Mouse (Mus musculus): ENCODE results near the gene Ablim1.
A peak's percentile ranks its signal among the peaks of the same experiment; 100 is the strongest.

Ablim1 gene

DNA sequence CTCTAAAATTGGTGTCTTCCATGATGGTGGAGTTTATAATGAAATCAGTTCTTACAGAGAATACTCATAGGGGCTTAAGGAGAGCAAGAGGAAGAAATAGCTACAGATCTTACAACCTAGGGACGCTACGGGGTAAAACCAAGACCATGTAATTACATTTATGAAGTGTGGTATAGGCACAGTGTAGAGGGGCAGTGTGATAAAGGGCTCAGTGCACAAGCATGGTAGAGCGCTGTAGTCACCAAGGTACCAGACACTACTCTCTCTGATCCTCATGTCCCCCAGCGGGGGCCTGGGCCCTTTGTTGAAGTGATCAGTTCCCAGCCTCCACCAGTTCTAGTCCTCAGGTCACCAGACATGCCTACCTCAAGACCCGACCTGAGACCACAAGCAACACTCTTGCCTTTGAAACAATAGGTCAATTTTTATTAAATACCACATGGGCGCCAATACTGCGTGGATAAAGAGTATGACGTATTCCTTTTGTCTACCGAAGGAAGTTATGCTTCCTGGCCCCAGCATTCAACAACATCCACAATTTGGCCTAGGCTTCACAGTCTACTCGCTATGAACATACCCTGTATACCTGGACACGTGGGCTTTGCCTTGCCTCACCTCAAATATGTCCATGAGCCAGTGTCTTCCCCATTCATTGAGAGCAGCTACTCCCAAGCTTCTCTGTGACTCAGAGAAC, 213.8 kb downstream of the Ablim1 start:
- DNase-seq (ENCODE audit: low spot score), result no peak

DNA sequence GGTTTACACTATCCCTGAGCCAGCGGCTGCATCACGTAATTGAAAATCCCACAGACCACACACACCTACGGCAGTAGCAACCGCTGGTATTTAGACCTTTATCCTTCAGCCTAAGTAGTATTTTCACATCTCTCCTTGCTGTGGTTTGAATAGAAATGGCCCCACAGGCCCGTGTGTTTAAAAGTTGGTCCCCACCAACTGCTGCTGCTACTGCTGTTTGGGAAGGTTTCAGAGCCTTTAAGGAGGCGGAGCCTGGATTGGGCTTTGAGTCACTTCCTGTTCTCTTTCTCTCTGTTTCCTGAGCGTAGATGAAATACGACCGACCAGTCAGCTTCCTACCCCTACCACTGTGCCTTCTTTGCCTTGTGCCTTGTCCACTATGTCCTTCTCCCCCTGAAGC, 214.7 kb downstream of the Ablim1 start:
- no peak for DNase-seq (ENCODE audit: low spot score)

DNA sequence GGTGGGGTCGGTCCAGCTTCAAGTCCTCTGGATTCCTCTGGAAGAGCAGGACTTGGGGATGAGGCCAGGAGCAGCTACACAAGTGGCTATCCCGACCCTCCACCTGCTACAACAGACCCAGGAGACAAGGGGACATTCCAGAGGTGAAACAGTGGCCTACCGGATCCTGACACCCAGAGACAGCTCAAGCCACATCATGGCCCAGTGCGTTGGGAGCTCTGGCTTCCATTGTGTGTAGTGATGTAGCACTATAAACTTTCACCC, 215.7 kb downstream of the Ablim1 start:
- DNase-seq (ENCODE audit: low spot score), result no peak

DNA sequence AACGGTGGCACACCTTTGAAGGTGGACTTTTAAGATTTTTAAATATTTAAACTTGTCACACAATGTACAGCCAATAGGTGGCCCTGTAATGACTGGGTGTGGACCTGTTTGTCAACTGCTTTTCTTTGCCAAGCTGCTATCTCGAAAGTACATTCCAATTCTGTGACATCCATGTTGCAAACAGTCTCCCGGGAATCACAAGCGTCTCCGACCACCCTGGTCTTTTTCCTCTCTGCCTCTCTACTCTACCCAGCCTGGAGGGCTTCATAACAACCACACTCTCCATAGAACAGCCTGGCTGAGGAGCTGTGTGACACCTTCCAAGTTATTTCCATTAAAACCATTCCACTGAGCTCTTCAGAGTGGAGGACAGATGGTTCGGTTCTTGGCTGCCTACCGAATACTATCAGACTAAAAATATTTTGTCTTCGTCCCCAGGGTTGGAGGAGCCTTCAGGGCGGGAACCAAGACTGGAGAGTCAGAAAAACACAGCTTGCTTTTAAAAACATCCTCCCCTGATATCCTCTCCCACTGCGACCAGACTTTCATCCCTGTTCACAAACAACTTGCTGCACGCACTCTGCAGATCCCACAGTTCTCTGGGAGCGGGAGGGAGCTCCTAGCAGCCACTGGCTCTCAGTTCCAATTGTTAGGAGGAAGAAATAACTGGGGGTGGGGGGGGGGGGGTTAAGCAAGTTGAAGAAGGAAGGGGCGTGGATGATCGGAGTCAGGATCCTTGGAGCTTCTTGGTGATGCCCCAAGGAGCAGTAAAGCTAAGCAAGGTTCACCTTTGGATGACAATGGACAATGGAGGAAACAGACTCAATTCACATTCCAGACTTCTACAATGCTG, 216.3 kb downstream of the Ablim1 start:
- DNase-seq (ENCODE audit: low spot score), result no peak

DNA sequence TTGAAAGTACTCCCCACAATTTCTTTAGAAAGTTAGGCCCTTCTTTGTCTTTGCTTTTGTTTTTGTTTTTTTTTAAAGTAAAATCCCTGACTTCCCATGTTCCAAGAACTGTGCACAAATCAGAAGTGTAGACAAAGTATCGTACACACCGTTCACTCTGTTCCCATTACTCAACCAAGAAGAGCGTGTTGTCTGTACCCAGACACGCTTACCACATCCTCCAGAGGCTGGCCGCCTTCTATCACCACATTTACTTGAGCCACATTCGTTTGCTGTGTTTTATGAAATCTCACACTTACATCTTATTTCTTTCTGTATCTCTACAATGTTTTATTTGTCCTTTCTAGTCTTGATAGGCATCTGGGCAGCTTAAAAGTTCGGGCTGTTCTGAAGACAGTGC, 219.4 kb downstream of the Ablim1 start:
- no peak for DNase-seq (ENCODE audit: low spot score)

DNA sequence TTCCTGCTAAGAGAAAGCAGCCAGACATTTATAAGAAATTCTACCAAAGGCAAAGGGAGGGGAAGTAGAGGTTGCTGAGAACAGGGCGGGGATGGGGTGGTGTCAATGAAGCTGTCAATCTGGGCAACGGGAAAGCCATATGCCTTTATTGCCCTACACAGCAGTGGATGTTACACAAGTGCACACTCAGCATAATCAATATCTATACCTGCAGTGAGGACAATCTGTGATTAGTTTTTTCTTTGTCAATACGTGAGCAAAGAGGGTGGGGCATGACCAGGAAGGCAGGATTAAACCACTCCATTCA, 221.1 kb downstream of the Ablim1 start:
- no peak for DNase-seq (ENCODE audit: low spot score)

DNA sequence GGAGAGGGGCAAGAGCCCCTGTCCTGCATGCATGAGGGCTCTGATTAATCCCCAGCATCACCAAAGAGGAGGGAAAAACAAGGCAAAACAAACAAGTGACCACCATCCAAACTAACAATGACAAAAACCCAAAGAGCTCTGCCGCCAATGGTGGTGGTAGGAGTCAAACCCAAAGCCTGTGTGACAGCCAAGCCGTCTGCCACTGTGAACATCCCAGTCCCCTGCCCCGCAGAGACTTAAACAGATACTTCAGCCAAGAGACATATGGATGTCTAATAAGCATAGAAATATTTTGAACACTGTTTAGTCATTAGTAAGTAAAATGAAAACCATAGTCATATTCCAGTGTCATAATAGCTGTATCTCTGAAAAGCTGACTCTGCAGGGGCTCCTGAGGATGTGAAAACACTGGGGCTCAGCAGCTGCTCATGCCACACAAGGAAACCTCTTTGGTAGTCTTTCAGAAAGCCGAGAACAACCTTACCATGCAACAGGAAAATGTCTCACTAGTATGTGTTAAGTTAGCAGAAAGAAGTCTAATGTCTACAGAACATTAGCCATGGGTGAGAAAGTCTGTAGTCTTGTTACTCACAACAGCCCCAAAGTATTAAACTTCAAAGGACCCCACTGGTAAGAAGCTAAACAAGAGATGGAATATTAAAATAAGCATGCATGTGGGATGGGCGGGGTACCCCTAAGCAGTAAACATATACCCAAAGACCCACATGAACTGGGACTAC, 221.6 kb downstream of the Ablim1 start:
- DNase-seq (ENCODE audit: low spot score), result no peak

DNA sequence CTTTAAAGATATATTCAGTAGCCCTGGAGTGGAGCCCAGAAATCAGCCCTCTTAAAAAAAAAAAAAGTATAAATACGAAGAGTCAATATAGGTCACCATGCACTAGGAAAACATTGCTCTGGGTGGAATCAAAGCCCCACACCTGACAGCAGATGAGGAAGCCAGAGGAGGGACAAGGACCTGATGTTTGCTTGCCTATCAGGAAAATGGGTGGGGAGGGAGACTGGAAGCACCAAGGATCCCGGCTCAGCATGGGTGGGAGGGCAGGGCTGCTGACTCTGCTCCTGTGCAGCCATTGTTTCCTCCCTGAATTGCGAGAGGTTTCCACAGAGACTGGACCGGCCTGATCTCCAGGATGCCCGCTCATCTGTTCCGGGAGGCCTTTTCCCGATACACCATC, 223.4 kb downstream of the Ablim1 start:
- DNase-seq (ENCODE audit: low spot score), result no peak

DNA sequence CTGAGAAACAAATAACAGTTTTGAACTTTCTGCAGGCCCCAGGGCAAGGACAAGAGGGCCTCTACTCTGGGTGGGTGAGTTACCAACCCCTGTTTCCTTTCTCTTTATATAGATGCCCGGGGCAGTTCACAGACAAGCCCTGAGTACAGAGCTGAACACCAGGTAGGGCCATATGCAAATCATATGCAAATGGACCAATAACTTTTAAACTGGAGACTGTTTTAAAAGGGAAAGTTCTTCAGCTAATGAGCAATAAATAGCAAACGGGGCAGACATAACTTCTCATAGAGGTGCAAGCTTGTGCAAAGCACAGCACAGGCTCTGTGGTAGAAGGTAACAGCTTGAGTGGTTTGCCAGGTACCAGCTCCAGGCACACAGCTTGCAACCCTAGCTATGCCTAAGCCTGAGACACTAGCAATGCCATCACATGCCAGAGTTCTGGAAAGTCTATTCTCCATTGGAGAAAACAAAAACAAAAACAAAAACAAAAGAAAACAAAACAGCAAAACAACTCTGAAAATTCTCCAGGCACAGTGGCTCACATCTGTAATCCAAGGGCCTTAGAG, 225.8 kb downstream of the Ablim1 start:
- no peak for DNase-seq (ENCODE audit: low spot score)

DNA sequence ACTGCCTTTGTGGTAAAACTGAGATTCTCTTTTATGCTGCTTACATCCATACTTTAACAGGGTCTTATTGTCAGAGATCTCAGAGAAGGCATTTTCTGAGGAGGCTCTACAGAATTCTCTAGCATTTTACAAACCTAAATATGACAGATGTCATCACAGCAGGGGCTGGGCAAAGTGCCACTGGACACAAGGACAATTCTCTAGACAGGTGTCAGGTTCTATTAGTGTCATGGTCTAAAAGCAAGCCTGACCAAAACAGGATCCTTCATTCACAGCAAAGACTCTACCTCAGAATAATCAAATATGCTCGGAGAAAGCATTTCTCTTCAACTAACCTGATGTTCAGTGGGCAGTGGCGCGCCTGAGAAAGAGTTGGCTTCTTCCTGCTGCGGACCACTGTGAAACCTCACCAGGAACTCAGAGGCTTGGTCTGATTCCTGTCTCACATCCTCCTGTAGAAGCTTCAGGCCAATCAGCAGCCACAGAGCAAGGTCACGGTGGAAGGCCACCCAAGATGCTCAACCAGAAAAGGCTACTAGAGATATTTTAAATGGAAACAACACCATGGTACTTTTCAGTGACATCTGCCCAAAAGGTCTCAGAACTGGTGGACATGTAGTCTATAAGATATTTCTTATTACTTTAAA, 230.1 kb downstream of the Ablim1 start:
- no peak for DNase-seq (ENCODE audit: low spot score)

DNA sequence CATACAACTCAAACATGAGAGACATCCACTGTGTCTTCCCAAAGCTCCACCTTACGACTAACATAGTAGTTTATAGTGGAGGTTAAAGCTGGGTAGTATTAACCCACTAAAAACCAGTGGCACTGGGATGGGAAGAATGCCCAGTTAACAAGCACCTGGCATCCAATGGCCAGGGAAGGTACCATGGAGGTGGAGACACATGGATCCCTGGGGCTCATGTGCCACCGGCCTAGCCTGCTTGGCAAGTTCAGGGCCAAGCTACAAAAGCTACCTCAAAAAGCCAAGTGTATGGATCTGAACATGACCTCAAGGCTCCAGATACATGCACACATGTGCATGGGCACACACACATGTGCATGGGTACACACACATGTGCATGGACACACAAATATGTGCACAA, 230.8 kb downstream of the Ablim1 start:
- no peak for DNase-seq (ENCODE audit: low spot score)

DNA sequence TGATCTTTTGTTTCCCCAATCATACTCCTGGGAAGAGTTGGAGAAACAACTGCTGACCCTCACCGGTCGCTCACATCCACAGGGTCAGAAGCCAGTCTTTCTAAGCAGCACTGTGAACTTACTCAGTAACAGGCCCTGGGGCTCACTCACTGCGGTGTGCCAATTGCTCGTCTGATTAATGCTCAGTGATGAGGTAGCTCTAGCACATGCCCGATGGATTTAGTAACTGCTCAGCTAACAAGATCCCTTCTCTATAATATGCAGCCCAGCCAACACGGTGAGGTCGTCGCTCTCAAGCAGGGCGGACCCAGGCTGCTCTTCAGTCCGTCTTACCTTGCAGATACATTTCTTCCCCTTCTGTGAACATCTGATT, 231.6 kb downstream of the Ablim1 start:
- no peak for DNase-seq (ENCODE audit: low spot score)

DNA sequence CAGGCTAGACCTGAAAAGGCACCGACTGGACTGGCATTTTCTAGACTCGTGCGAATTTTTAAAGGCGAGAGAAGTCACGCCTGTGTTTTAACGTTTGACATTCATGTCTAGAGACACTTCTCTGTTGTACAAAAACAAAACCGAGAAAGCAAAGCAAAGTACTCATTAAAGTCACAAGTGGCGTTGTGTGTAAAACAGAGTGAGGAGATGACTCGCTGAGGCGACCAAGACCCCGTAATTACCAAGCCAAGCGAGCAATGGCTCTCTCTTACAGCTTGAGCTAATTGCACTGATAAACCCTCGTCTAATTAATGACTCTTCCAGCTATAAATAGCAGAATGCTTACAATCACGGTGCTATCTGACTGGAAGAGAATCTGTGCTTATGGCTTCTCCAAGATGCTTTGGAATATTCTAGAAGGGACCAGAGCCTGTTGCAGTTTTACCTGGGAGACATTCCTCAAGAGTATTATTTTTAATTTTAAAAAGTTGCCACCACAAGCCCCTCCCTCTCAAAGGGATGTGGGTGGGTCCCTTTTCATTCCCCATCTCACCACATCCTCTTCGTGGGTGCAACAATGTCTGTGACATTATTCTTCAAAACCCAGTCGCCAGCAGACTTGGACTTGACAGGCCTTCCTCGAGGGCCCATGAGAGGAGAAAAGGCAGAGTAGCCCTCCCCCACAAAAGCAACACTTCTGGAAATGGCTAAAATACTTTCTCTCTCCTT, 232.1 kb downstream of the Ablim1 start:
- DNase-seq (ENCODE audit: low spot score), result no peak

DNA sequence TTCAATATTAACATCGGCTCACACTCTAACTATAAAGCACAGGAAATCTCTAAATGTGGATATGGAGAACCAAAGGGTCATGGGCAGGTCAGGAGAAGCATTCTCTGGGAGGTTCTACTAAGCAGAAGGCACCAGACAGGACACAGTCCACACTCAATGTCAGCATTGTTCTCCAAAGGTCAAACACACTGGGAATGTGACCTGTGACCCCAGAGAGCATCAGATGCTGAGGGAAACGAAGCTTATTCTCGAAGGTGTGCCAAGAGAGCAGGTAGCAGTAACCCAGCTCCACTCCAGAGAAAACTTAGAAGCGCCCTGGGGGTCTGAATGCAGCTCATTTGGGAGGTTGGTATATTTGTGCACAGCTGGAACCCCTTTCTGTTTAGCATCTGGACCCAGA, 233.2 kb downstream of the Ablim1 start:
- DNase-seq (ENCODE audit: low spot score), result peak; percentile 45

DNA sequence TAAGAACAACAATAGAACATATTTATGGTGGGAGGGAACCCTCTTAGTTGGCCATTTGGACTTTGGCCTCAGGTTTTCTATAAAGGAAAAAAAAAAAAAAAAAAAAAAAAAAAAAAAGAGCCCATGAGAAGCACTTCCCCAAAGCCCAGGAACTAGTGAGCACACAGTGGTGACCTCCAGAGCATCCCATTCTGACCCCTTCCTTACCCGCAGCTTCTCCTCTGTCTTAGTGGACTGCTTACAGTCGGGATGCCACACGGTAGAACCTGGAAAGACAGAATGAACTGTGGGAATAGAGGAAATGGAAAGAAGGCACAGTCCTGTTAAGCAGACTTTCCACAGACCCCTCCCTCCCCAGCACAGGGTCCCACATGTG, 235.1 kb downstream of the Ablim1 start:
- DNase-seq (ENCODE audit: low spot score), result no peak

DNA sequence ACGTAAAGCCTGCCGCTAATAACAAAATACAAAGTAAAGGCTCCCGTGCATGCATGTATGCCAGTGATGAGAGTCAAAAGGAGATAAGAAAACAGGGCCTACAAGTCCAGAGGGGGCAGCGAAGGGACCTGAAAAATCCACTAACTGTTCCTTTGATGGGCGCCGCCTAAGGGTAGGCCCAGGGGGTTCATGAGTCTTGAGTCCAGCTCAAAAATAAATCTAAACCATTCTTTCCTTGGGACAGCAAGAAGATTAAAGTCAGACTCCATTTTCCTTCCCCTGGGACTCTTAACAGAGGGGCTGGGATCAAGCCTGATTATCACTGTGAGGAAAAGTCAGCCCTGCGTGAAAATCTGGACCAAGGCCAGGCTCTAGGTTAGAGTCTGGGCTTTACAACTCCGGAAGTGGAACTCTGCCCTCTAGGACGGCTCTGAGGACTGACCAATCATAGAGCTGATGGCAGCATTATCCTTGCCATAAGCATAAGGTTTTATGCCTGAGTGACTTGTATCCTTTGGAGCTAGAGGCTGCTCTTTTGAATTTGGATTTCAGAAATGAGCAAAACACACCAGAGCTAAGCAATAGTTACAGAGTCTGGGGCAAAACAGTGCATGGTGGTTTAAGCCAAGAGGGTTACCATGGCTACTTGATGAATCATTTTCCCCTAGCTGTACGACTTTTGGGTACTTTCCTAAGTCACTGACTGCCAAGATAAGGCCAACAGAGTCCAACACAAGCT, 235.7 kb downstream of the Ablim1 start:
- peak; percentile 24 for DNase-seq (ENCODE audit: low spot score)

DNA sequence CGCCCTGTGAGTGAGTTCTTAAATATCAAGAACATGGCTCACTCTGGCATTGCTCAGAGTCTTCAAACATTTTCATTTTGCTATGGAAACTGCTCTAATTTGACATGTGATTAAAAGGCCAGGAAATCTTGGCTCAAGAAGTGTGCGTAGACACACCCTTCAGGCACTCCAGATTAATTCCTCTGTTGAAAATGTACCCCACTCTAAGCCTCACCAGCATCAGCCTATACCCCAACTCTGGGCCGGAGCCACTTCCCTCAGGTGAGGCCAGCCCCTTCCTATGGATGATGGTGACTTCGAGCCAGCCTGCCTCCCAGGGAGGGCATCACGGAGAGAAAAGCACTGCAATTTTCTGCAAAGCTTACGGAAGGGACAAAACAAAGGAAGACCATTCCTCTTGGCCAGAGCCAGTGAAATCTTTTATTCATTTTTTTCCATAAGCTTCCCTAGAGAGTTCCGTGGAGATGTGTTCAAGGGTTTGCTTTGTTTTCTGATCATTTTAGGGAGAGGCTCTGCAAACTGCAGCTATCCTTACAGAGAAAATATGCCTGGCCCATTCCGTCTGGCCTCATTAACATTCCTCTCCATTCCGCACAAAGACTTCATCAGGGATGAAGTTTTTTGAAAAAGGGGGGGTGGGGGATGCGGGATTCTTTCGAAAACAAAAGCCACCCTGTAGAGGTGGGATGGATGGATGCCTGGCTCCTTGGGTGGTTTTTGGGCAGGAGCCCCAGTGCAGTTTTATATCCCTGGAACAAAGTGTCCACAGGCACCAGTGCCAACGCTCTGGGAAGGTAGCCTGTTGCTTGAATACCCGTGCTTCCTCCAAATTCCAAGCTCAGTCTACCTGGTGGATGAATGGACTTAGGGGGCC, 236.7 kb downstream of the Ablim1 start:
- peak; percentile 59 for DNase-seq (ENCODE audit: low spot score)

DNA sequence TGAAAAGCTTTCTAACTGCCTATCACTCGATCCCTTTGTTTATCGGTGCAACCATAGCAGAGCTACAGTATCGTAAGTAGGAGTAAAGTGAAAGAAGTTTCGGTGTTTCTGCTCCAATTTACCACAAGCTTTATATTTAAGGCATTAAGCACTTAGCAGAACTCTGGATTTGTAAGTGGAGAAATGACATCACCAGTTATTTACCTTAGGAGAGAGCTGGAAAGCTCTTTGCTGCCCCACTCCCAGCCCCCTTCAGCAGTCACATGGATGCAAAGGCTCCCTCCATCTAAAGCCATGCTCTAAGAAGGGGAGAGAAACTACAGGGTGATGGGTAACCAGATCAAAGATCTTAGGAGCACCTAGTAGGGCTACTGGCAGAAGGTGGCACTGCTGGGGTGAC, 241.3 kb downstream of the Ablim1 start:
- DNase-seq (ENCODE audit: low spot score), result no peak

DNA sequence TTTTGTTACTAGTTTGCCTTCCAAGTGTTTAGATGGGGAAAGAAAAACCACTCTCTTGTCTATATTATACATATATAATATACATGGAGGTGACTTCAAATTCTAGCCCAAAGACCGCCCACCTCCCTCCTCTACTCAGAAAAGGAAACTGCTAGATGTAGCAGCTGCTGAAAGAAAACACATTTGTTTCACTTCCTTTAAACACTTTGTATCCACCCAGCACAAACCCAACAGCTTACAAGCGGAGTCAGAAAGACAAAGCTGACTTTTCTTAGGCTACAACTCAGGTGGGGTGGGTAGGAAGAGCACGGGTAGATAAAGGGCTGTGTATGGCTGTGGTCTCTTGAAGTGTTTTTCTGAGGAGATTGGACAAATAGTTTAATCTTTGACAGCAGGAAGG, 242.0 kb downstream of the Ablim1 start:
- DNase-seq (ENCODE audit: low spot score), result no peak

DNA sequence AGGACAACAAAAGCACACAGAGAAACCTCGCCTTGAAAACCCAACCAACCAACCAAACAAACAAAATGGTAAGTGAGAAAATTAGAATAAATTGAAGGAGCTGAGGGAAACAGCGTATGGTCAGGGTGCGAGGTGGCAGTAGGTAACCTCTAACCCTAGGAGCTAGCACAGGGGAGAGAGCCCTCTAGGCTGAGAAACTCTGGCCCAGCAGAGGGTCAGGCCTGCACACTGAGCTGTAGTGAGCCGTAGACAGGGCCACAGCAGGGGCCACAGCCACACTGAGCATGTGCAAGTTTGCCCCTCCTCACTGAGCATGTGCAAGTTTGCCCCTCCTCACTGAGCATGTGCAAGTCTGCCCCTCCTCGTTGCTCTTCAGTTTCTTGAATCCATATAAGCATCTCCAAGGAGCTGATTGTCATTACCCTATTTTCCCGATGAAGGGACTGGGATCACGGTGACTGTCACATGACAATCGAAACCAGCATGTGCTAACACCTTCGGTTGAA, 247.6 kb downstream of the Ablim1 start:
- no peak for DNase-seq (ENCODE audit: low spot score)
